ENCODE assay signal across 18 mouse cellular contexts in the genomic region with DNA sequence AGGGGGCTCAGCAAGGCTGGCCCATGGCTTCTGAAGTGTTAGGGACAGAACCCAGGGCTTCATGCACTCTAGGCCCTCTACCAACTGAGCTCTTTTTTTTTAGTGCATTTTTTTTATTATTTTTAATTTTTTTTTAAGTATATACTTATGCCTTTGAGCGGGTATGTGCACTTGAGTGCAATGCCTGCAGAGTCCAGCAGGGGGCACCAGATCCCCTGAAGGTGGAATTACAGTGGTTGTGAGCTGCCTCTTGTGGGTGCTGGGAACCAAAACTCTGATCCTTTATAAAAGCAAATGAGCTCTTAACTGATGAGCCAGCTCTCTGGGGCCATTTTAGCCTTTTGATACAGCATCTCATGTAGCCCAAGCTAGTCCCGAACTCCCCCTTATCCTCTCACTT. TPM values are rescaled to one million over a fixed set of nuclear protein-coding genes. Genes with fewer than 3 reads are reported as not detected.
DNase-seq lines count a peak whose midpoint lies in the region; ATAC-seq and TF ChIP-seq lines count a peak whose summit lies in the region.
"Had no signal": no experiment of that assay in that cellular context is flagged by ENCODE, and none has a peak within 500 bp of the region (broad histone marks: within the 10 kb centered on the region; RNA-seq: fewer than 3 reads in every experiment).

No protein-coding gene starts in this region.

- peak; percentile 27; the same call in 1 of the 2 replicates for TF ChIP-seq CTCF in kidney, adult 2 months (conservative IDR thresholded peaks at IDR 0.05; ENCODE audit: insufficient read depth, insufficient read length, low read depth, low read length)
- TF ChIP-seq CTCF in spleen, adult 2 months (IDR thresholded peaks at IDR 0.05; ENCODE audit: extremely low read depth, insufficient read depth, insufficient read length, insufficient replicate concordance): 0 out of 2 replicates have a peak, but pooled peaks have one; percentile 10

- no peak overlapping the region for H3K4me3 ChIP-seq in kidney, adult 2 months (ENCODE audit: insufficient read depth, low read depth, low read length)
- no peak overlapping the region for H3K4me3 ChIP-seq in spleen, adult 2 months (ENCODE audit: extremely low read depth, insufficient read depth, insufficient read length)
- H3K4me3 ChIP-seq: embryonic facial prominence, embryonic 10.5 days; lung, embryonic 15.5 days had no signal

- no peak for DNase-seq in kidney, adult 2 months
- DNase-seq in kidney, adult 11 months: no peak
- no peak for DNase-seq in spleen, adult 2 months (ENCODE audit: low read depth in 1 of 2, low spot score in 2 of 2)
- DNase-seq in spleen, postnatal 10 days (ENCODE audit: low spot score in 2 of 2): no peak
- no peak for DNase-seq in gastrocnemius, postnatal 10 days
- DNase-seq in cerebellum, adult 9-11 months: no peak
- DNase-seq: adrenal gland, adult 8-10 months; cerebellum, postnatal 14 days; heart, adult 11 months; heart, postnatal 14 days; layer of hippocampus, postnatal 36 days; right cerebral cortex, postnatal 4 days had no signal

- 97% methylated on average over 2 of the region's 2 CpGs for WGBS in kidney, adult 2 months
- WGBS in spleen, adult 2 months: 94% methylated on average over 2 of the region's 2 CpGs

- no peaks in the 10 kb centered on the region for H3K4me1 ChIP-seq in kidney, adult 2 months (ENCODE audit: control insufficient read depth, insufficient read depth, low read length)
- no peaks in the 10 kb centered on the region for H3K4me1 ChIP-seq in spleen, adult 2 months (ENCODE audit: control insufficient read depth, insufficient read depth, insufficient read length)
- H3K4me1 ChIP-seq: lung, embryonic 15.5 days had no signal

- no peaks in the 10 kb centered on the region for H3K36me3 ChIP-seq in kidney, adult 2 months (ENCODE audit: control insufficient read depth, insufficient read depth, low read length)
- H3K36me3 ChIP-seq in spleen, adult 2 months (ENCODE audit: control insufficient read depth, insufficient read depth, low read length): no peaks in the 10 kb centered on the region
- H3K36me3 ChIP-seq: lung, embryonic 15.5 days had no signal

- no peaks in the 10 kb centered on the region for H3K27me3 ChIP-seq in kidney, adult 2 months (replicated peaks; ENCODE audit: control insufficient read depth, insufficient read depth, low read length)
- 0 out of 2 replicates have a peak, but pooled peaks cover 1% of the 10 kb centered on the region for H3K27me3 ChIP-seq in spleen, adult 2 months (ENCODE audit: control insufficient read depth, insufficient read depth, low read length)
- H3K27me3 ChIP-seq: CH12.LX; lung, embryonic 15.5 days had no signal

- no peak for TF ChIP-seq POLR2A in kidney, adult 2 months (IDR thresholded peaks at IDR 0.05; ENCODE audit: low read depth, low read length)
- TF ChIP-seq POLR2A in spleen, adult 2 months (IDR thresholded peaks at IDR 0.05; ENCODE audit: low read depth, low read length): no peak

- H3K27ac ChIP-seq in kidney, adult 2 months (ENCODE audit: insufficient read depth, low read depth, low read length): no peak overlapping the region
- no peak overlapping the region for H3K27ac ChIP-seq in spleen, adult 2 months (ENCODE audit: insufficient read depth, low read length)
- H3K27ac ChIP-seq: embryonic facial prominence, embryonic 10.5 days; lung, embryonic 15.5 days had no signal

- ATAC-seq in erythroblast, adult 5-6 weeks (replicated peaks; ENCODE audit: low FRiP score, poor library complexity, severe bottlenecking): 0 out of 2 replicates have a peak, but pooled peaks have one; percentile 29
- ATAC-seq: hindbrain, embryonic 16.5 days had no signal

RNA-seq across cellular contexts. Expression of gene Stx1a, which starts 11.3 kb away (rescaled TPM):
- polyA plus RNA-seq in kidney, adult 2 months (2012; rRNA removed): 3.9 and 4.1 TPM in 2 replicates
- polyA plus RNA-seq in spleen, adult 2 months (2012; rRNA removed): 8.5 and 9.0 TPM in 2 replicates
- not detected in 2 replicates for total RNA-seq in erythroblast, adult 5-6 weeks (2015; ENCODE audit: low replicate concordance)
- total RNA-seq in erythroblast, adult 5-6 weeks (2017; ENCODE audit: low replicate concordance): not detected in 2 replicates
- total RNA-seq in gastrocnemius, postnatal 10 days (2021): 1 to 10 TPM; 2.0 to 5.1 TPM

RNA-seq across cellular contexts. Expression of gene Abhd11, which starts 25.6 kb away (rescaled TPM):
- 111 and 121 TPM in 2 replicates for polyA plus RNA-seq in kidney, adult 2 months (2012; rRNA removed)
- 43.6 and 53.7 TPM in 2 replicates for polyA plus RNA-seq in spleen, adult 2 months (2012; rRNA removed)
- total RNA-seq in erythroblast, adult 5-6 weeks (2015; ENCODE audit: low replicate concordance): 4.6 and 19.0 TPM in 2 replicates
- 11.6 and 17.5 TPM in 2 replicates for total RNA-seq in erythroblast, adult 5-6 weeks (2017; ENCODE audit: low replicate concordance)
- 10 to 100 TPM; 51.2 to 60.6 TPM for total RNA-seq in gastrocnemius, postnatal 10 days (2021)

RNA-seq across cellular contexts. Expression of gene Dnajc30, which starts 29.4 kb away (rescaled TPM):
- polyA plus RNA-seq in kidney, adult 2 months (2012; rRNA removed): 47.3 and 63.3 TPM in 2 replicates
- polyA plus RNA-seq in spleen, adult 2 months (2012; rRNA removed): 15.5 and 23.5 TPM in 2 replicates
- 1.5 and 7.9 TPM in 2 replicates for total RNA-seq in erythroblast, adult 5-6 weeks (2015; ENCODE audit: low replicate concordance)
- total RNA-seq in erythroblast, adult 5-6 weeks (2017; ENCODE audit: low replicate concordance): 2.2 and 4.6 TPM in 2 replicates
- total RNA-seq in gastrocnemius, postnatal 10 days (2021): 10 to 100 TPM; 22.4 to 23.3 TPM

RNA-seq across cellular contexts. Expression of gene Bud23, which starts 30.2 kb away (rescaled TPM):
- 50.4 and 50.7 TPM in 2 replicates for polyA plus RNA-seq in kidney, adult 2 months (2012; rRNA removed)
- 47.5 and 67.3 TPM in 2 replicates for polyA plus RNA-seq in spleen, adult 2 months (2012; rRNA removed)
- 23.4 and 30.9 TPM in 2 replicates for total RNA-seq in erythroblast, adult 5-6 weeks (2015; ENCODE audit: low replicate concordance)
- total RNA-seq in erythroblast, adult 5-6 weeks (2017; ENCODE audit: low replicate concordance): 12.0 and 17.3 TPM in 2 replicates
- 10 to 100 TPM; 28.6 to 30.3 TPM for total RNA-seq in gastrocnemius, postnatal 10 days (2021)

RNA-seq across cellular contexts. Expression of gene Vps37d, which starts 43.5 kb away (rescaled TPM):
- polyA plus RNA-seq in kidney, adult 2 months (2012; rRNA removed): 7.3 and 8.7 TPM in 2 replicates
- 0.78 and 1.4 TPM in 2 replicates for polyA plus RNA-seq in spleen, adult 2 months (2012; rRNA removed)
- not detected in 2 replicates for total RNA-seq in erythroblast, adult 5-6 weeks (2015; ENCODE audit: low replicate concordance)
- total RNA-seq in erythroblast, adult 5-6 weeks (2017; ENCODE audit: low replicate concordance): not detected in 2 replicates
- total RNA-seq in gastrocnemius, postnatal 10 days (2021): 1 to 10 TPM; 2.3 to 3.0 TPM
- total RNA-seq: megakaryocyte-erythroid progenitor cell, adult 5-6 weeks had no signal
